Mouse (Mus musculus): ENCODE data around the gene Rictor. TPM values are rescaled to one million over a fixed set of nuclear protein-coding genes. Genes with fewer than 3 reads are reported as not detected.
A peak's percentile ranks its signal among the peaks of the same experiment; 100 is the strongest.

Gene Rictor
- polyA plus RNA-seq, 1 experiment from 2014 or later, result 17.6 TPM

DNA sequence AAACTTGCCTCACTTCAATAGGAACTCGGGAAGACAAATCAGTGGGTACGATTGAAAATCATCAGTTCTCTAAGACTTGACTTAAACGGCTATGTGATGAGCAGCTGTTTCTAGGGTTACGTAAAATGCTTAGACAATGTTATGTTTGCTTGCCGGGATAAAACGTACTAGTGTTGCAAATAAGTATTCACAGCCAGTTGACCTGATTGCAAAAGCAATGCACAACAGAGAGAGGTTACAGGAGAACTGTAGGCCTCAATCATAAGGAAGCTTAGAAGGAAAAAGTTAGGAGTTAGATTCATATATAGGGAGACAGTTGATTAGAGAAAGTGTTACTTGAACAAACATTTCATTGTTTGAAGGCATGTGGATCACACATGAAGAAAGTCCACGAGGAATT, 2.2 kb downstream of the Rictor start:
- Histone ChIP-seq H3K27me3 (no peaks in the 10 kb centered on the region), H3K9ac (no peak overlapping the region), H3K4me3 (replicated peaks) (peak overlapping the region; percentile 95), H3K9me3 (replicated peaks) (no peaks in the 10 kb centered on the region), H3K27ac (no peak overlapping the region), H3K4me1 (replicated peaks) (peaks cover 75% of the 10 kb centered on the region), H3K4me2 (peak overlapping the region; percentile 84), H3K36me3 (no peaks in the 10 kb centered on the region)
- ATAC-seq (ENCODE audit: low read depth) (no peak), DNase-seq (no peak)
- 72% methylated on average over 7 of the region's 7 CpGs for WGBS (ENCODE audit: insufficient replicate concordance)

DNA sequence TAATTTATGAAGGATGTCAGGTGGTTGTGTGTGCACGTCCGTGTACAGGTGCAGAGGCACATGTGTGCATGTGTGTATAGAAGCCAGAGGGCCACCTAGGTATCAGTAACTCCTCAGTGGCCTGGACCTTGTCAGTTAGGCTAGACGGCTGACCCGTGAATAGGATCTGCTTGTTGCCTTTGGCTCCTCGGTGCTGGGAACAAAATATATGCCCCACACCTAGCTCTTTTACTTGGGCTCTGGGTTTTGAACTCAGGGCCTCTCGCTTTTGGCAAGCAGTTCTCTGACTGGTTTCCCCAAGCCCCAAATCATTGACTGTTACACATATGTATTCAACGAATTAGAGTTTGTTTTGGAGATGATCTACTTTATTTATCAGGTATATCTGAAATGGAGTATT, 3.0 kb downstream of the Rictor start:
- Histone ChIP-seq H3K36me3 (no peaks in the 10 kb centered on the region), H3K4me1 (replicated peaks) (peaks cover 71% of the 10 kb centered on the region), H3K27ac (no peak overlapping the region), H3K4me3 (replicated peaks) (no peak overlapping the region), H3K9ac (no peak overlapping the region; the same call in 1 of the 2 replicates), H3K4me2 (peak overlapping the region; percentile 84), H3K9me3 (replicated peaks) (no peaks in the 10 kb centered on the region), H3K27me3 (no peaks in the 10 kb centered on the region)
- ATAC-seq (ENCODE audit: low read depth) (no peak), DNase-seq (no peak)
- 71% methylated on average over 7 of the region's 7 CpGs for WGBS (ENCODE audit: insufficient replicate concordance)

DNA sequence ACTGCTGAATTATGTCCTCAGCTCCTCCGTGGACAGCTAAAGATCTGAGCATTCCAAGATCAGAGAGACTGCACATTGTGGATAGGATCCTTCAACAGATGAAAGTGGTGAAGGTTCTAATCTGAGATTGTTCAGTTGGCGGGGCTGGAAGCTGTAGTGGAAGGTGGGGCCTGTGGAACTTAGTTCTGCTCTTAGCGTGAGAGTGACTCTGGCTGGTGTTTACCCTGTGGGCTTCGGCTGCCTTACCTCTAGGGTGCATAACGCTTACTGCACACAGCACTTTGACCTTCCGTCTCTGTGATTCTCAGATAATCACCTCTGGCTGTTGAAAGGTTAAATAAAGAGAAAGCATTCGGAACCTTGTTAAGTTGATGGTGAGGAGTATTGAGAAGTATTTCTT, 6.6 kb downstream of the Rictor start:
- peak overlapping the region; percentile 71; the same call in 1 of the 2 replicates for H3K27ac ChIP-seq
- WGBS (ENCODE audit: insufficient replicate concordance), result 26% methylated on average over 7 of the region's 7 CpGs
- peaks cover 11% of the 10 kb centered on the region for H3K36me3 ChIP-seq
- H3K27me3 ChIP-seq, result no peaks in the 10 kb centered on the region
- peak overlapping the region; percentile 11; the same call in 1 of the 2 replicates for H3K4me3 ChIP-seq (replicated peaks)
- H3K4me1 ChIP-seq (replicated peaks), result peaks cover 68% of the 10 kb centered on the region
- H3K9me3 ChIP-seq (replicated peaks), result no peaks in the 10 kb centered on the region
- DNase-seq (no peak), ATAC-seq (ENCODE audit: low read depth) (peak; percentile 81)
- peak overlapping the region; percentile 37 for H3K9ac ChIP-seq
- H3K4me2 ChIP-seq, result peak overlapping the region; percentile 39

DNA sequence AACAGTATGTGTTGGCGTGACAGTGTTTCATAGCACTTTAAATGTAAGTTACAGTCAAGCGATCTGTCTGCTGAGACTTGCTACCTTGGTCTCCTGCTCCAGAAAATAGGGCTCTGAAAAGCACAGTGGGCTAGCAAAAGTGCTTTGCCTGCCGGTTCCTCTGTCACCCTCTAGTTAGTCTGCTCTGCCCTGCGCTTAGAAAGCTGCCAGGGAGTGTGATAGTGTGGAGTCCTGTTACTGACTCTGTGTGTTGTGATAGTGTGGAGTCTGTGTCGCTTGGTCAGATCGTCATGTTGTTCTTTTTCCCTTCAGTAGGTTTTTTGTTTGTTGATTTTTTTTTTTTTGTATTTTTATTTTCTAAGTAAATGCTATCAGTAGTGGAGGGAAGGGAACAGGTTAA, 7.1 kb downstream of the Rictor start:
- Histone ChIP-seq H3K9me3 (replicated peaks) (no peaks in the 10 kb centered on the region), H3K9ac (peak overlapping the region; percentile 37; the same call in 1 of the 2 replicates)

DNA sequence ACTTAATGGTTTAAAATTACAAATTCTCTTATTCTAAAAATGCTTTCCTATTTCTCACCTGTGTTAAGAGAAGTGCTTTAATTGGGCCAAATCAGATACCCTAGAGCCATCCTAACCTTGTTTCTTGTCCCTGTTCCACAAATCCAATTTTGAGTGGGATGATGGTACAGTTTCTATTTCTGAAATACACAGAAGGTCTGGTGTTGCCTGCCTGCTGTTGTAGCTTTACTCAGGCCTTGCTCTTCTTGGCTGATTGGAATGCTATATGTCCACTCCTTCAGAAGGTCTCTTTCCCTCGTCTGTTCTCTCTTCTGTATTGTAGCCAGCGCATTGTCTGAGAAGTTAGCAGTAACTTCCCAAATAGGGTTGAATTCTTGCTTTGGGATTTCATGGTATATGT, 13.2 kb downstream of the Rictor start:
- Histone ChIP-seq H3K27ac (no peak overlapping the region), H3K9me3 (replicated peaks) (no peaks in the 10 kb centered on the region)
- 76% methylated on average over 2 of the region's 2 CpGs for WGBS (ENCODE audit: insufficient replicate concordance)

More for the DNA sequence above, 7.1 kb downstream of the Rictor start:
- peaks cover 12% of the 10 kb centered on the region for H3K36me3 ChIP-seq
- peak overlapping the region; percentile 71; the same call in 1 of the 2 replicates for H3K27ac ChIP-seq
- no peak for DNase-seq
- H3K4me2 ChIP-seq, result peak overlapping the region; percentile 39
- peak; percentile 57; the same call in 1 of the 2 replicates for ATAC-seq (ENCODE audit: low read depth)
- H3K4me1 ChIP-seq (replicated peaks), result peaks cover 64% of the 10 kb centered on the region
- 52% methylated on average over 6 of the region's 6 CpGs for WGBS (ENCODE audit: insufficient replicate concordance)
- H3K4me3 ChIP-seq (replicated peaks), result peak overlapping the region; percentile 11; the same call in 1 of the 2 replicates
- H3K27me3 ChIP-seq, result no peaks in the 10 kb centered on the region

DNA sequence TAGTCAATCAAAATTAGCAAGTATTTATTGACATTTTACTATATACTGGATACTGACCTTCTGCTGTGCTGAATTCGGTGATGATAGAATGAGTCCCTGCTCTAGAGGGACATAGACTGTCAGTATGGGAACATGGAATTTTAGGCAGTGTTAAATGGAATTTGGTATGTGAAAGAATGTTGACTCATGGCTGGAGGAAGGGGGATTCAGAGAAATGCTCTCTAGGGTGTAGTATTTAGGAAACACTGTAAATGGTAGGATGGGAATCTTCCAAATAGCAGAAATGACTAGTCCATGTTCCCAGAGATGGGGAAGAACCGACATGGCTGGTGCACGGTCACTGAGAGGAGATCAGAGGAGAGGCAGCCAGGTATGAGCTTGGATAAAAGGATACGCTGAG, 13.6 kb downstream of the Rictor start:
- Histone ChIP-seq H3K9ac (no peak overlapping the region), H3K4me1 (replicated peaks) (peaks cover 25% of the 10 kb centered on the region), H3K27me3 (no peaks in the 10 kb centered on the region), H3K9me3 (replicated peaks) (no peaks in the 10 kb centered on the region), H3K36me3 (peaks cover 9% of the 10 kb centered on the region), H3K4me2 (no peak overlapping the region), H3K27ac (no peak overlapping the region), H3K4me3 (replicated peaks) (no peak overlapping the region)
- 84% methylated on average over 4 of the region's 4 CpGs for WGBS (ENCODE audit: insufficient replicate concordance)
- DNase-seq (no peak), ATAC-seq (ENCODE audit: low read depth) (no peak)

More for the DNA sequence above, 13.2 kb downstream of the Rictor start:
- H3K4me3 ChIP-seq (replicated peaks), result no peak overlapping the region
- DNase-seq, result no peak
- H3K9ac ChIP-seq, result no peak overlapping the region
- peaks cover 12% of the 10 kb centered on the region for H3K36me3 ChIP-seq
- H3K4me1 ChIP-seq (replicated peaks), result peaks cover 26% of the 10 kb centered on the region
- H3K27me3 ChIP-seq, result no peaks in the 10 kb centered on the region
- no peak for ATAC-seq (ENCODE audit: low read depth)
- H3K4me2 ChIP-seq, result no peak overlapping the region

DNA sequence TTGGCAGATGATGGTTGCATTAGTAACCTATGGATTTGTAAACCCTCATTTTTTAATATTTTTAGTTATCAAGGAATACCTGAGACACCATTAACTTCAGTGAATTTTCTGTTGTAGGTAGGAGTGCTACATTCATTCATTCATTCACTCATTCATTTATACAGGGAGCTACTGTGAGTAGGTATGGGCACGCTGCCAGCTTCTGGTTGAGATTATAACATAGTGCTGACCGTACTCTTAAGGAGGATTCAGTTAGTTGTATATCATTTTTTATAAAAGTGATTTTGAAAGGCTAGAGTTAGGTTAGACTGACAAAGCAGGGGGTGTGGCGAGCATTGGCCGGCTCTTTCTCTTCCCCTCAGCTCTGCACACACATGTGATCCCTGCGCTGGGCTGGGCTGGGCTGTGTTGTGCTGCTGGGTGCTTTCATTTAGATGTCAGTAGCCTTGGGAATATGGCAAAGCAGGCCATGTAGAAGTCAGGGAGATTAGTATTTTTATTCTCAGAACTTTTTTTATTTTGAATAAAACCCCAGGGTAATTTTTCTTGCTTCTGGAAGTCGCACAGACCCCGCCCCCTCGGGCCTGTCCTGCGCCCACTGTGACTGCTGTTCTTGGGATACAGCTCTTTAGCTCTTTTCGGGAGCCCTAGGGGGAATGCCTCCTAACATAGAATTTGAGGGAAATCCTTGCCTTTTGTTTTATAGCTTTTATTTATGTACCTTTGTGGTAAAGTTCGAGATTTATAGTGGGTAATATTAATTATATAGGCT, 14.4 kb downstream of the Rictor start:
- WGBS (ENCODE audit: insufficient replicate concordance), result 82% methylated on average over 11 of the region's 11 CpGs
- DNase-seq, result no peak
- Histone ChIP-seq H3K4me3 (replicated peaks) (no peak overlapping the region), H3K4me1 (replicated peaks) (peaks cover 23% of the 10 kb centered on the region), H3K9me3 (replicated peaks) (no peaks in the 10 kb centered on the region), H3K36me3 (peaks cover 8% of the 10 kb centered on the region), H3K4me2 (no peak overlapping the region), H3K27me3 (no peaks in the 10 kb centered on the region), H3K9ac (no peak overlapping the region), H3K27ac (no peak overlapping the region)
- no peak for ATAC-seq (ENCODE audit: low read depth)

DNA sequence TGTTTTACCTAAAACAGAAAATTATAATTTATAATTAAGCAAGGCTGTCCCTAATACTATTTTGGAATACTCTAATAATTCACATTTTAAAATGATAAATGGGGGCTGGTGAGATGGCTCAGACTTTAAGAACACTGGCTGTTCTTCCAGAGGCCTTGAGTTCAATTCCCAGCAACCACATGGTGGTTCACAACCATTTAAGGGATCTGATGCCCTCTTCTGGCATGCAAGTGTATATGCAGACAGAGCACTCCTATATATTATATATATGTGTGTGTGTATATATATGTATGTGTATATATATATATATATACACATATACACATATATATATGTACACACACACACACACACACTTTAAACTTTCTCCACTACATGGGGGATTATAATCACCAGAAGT, 15.2 kb downstream of the Rictor start:
- Histone ChIP-seq H3K4me2 (no peak overlapping the region), H3K27ac (no peak overlapping the region), H3K9me3 (replicated peaks) (no peaks in the 10 kb centered on the region), H3K9ac (no peak overlapping the region), H3K36me3 (peaks cover 8% of the 10 kb centered on the region), H3K4me1 (replicated peaks) (peaks cover 27% of the 10 kb centered on the region), H3K4me3 (replicated peaks) (no peak overlapping the region), H3K27me3 (no peaks in the 10 kb centered on the region)
- peak; percentile 39 for ATAC-seq (ENCODE audit: low read depth)
- no peak for DNase-seq

DNA sequence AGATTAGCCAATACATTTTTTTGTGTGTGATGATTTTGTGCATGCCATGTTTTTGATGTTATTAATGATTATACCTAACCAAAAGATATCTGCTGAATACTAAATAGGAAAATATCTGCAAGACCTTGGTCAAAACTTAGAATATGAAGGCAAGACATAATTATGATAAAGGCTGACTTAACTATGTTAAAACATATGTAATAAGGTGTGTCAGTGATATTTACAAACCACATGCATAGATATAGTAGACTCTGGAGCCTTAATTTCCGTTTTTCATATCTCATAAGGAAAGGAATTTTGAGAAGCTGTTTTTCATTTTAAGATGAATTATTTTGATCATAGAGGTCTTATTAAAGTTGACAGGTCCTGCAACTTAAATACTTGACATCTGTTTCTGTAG, 16.3 kb downstream of the Rictor start:
- Histone ChIP-seq H3K4me3 (replicated peaks) (no peak overlapping the region), H3K9me3 (replicated peaks) (no peaks in the 10 kb centered on the region), H3K27me3 (no peaks in the 10 kb centered on the region), H3K9ac (no peak overlapping the region), H3K36me3 (peaks cover 4% of the 10 kb centered on the region), H3K4me2 (no peak overlapping the region), H3K27ac (no peak overlapping the region), H3K4me1 (replicated peaks) (peaks cover 28% of the 10 kb centered on the region)
- 51% methylated on average over 1 of the region's 1 CpGs for WGBS (ENCODE audit: insufficient replicate concordance)
- ATAC-seq (ENCODE audit: low read depth) (no peak), DNase-seq (no peak)

DNA sequence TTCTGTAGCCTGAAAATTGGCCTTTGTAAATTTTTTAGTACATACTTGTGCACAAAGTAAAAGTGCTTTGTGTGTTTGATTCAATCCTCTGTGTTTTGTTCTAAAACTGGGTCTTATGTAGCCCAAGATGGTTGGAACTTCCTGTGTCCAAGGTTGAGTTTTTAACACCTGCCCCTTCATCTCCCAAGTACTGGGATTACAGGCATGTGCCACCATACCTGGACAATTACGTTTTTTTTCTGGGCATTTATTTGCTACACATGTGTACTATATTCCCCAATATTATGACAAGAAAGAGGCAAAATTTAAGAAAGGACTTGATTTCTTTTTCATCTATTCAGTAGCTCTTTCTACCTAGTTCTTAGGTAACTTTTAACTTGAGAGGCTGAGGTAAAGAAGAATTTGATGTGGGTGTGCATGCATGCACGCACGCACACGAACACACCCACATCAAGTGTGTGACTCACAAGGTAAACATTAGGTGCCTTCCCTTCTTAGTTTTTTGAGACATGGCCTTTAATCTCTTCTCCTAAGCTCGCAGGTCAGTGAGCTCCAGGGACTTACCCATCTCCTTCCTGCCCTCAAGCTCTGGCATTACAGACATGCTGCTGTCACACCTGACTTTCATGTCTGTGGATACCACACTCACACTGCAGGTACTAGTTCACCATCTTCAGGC, 18.1 kb downstream of the Rictor start:
- ATAC-seq (ENCODE audit: low read depth) (no peak), DNase-seq (no peak)
- Histone ChIP-seq H3K4me1 (replicated peaks) (peaks cover 36% of the 10 kb centered on the region), H3K27me3 (no peaks in the 10 kb centered on the region), H3K9me3 (replicated peaks) (no peaks in the 10 kb centered on the region), H3K4me3 (replicated peaks) (no peak overlapping the region), H3K27ac (no peak overlapping the region), H3K4me2 (no peak overlapping the region), H3K9ac (no peak overlapping the region), H3K36me3 (no peaks in the 10 kb centered on the region)
- WGBS (ENCODE audit: insufficient replicate concordance), result 76% methylated on average over 5 of the region's 5 CpGs

DNA sequence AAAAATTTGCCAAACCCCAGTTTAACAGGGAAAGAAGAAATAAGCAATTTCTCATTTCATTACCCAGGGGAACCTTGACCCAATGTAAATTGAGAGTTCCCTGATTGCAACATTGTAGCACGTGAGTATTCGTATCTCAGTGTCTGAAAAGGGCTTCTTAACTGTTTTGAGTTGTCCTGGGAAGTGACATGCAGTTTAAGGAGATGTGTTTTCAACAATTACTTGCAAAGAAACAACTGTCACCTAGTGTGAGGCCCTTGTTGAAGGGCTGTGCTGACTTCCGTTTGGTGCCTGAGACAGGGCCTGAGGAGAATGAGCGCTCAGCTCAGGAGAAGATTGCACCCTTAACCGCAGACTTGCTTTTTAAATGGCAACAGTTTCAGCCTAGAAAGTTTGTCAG, 24.9 kb downstream of the Rictor start:
- Histone ChIP-seq H3K4me3 (replicated peaks) (no peak overlapping the region), H3K27me3 (no peaks in the 10 kb centered on the region), H3K4me1 (replicated peaks) (peaks cover 21% of the 10 kb centered on the region), H3K36me3 (peaks cover 3% of the 10 kb centered on the region; the same call in 1 of the 2 replicates), H3K4me2 (no peak overlapping the region), H3K9me3 (replicated peaks) (no peaks in the 10 kb centered on the region), H3K27ac (no peak overlapping the region), H3K9ac (no peak overlapping the region)
- ATAC-seq (ENCODE audit: low read depth) (no peak), DNase-seq (no peak)
- WGBS (ENCODE audit: insufficient replicate concordance), result 56% methylated on average over 5 of the region's 5 CpGs

Data from liver, embryonic 13.5 days (tissue).